Comparison of ENCODE assay signal across 8 mouse cellular contexts in the genomic region with DNA sequence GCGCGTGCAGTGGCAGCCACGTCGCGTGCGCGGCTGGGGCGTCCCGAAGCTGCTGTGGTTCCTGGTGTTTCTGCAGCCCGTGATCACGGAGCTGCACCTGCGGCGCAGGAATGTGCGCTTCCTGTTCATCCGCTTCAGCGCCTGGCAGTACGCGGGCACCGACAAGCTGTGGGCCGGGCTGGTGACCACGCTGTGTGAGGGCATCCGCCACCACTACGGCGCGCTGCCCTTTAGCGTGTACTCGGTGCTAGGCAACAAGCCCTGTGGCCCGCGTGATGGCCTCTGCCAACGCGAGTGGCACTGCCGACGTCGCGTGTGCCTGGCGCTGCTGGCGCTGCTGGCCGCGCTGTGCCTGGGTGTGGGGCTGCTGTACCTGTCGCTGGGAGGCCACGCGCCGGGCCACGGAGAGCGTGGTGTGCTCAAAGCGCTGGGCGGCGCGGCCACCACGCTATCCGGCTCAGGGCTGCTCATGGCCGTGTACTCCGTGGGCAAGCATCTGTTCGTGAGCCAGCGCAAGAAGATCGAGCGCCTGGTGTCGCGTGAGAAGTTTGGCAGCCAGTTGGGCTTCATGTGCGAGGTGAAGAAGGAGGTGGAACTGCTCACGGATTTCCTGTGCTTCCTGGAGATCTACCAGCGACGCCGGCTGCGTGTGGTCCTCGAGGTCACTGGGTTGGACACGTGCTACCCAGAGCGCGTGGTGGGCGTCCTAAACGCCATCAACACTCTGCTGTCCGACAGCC. TPM values are rescaled to one million over a fixed set of nuclear protein-coding genes. Genes with fewer than 3 reads are reported as not detected.
DNase-seq lines count a peak whose midpoint lies in the region; ATAC-seq and TF ChIP-seq lines count a peak whose summit lies in the region.

No protein-coding gene starts in this region.

- 0 out of 2 replicates have a peak, but pooled peaks have one; percentile 9 for ATAC-seq in heart, embryonic 15.5 days (replicated peaks; ENCODE audit: insufficient number of reproducible peaks, insufficient read depth, low FRiP score, low read depth)
- no peak for ATAC-seq in embryonic facial prominence, embryonic 14.5 days (ENCODE audit: low read depth)
- ATAC-seq in limb, embryonic 13.5 days (ENCODE audit: low FRiP score, low read depth), result no peak
- ATAC-seq in stomach, embryonic 16.5 days (ENCODE audit: insufficient read depth, low FRiP score), result peak; percentile 8; the same call in 1 of the 2 replicates

- TF ChIP-seq CTCF in ES-Bruce4 (IDR thresholded peaks at IDR 0.05; ENCODE audit: low read depth, low read length), result no peak

- no peak for TF ChIP-seq EP300 in ES-Bruce4 (IDR thresholded peaks at IDR 0.05; ENCODE audit: insufficient read depth, low read depth, low read length)

- no peak for TF ChIP-seq POLR2A in ES-Bruce4 (IDR thresholded peaks at IDR 0.05; ENCODE audit: insufficient read depth, low read length)

- H3K4me2 ChIP-seq in heart, embryonic 15.5 days, result peak overlapping the region; percentile 84
- H3K4me2 ChIP-seq in embryonic facial prominence, embryonic 14.5 days (ENCODE audit: low read depth, low read length), result peak overlapping the region; percentile 86
- H3K4me2 ChIP-seq in limb, embryonic 13.5 days (replicated peaks), result peak overlapping the region; percentile 89
- peak overlapping the region; percentile 73 for H3K4me2 ChIP-seq in stomach, embryonic 16.5 days (ENCODE audit: low read depth, low read length)

- peaks cover 30% of the 10 kb centered on the region for H3K4me1 ChIP-seq in heart, embryonic 15.5 days (replicated peaks)
- H3K4me1 ChIP-seq in ES-Bruce4 (ENCODE audit: control insufficient read depth, insufficient read depth, low read length), result no peaks in the 10 kb centered on the region
- H3K4me1 ChIP-seq in embryonic facial prominence, embryonic 14.5 days (ENCODE audit: control insufficient read depth, insufficient read depth, low read length), result peaks cover 8% of the 10 kb centered on the region; the same call in 1 of the 2 replicates
- peaks cover 30% of the 10 kb centered on the region for H3K4me1 ChIP-seq in limb, embryonic 13.5 days
- peaks cover 21% of the 10 kb centered on the region for H3K4me1 ChIP-seq in stomach, embryonic 16.5 days (ENCODE audit: control insufficient read depth, insufficient read depth, low read length)

- H3K4me3 ChIP-seq in heart, embryonic 15.5 days, result peak overlapping the region; percentile 51
- H3K4me3 ChIP-seq in ES-Bruce4 (ENCODE audit: low read depth, low read length), result peak overlapping the region; percentile 26
- peak overlapping the region; percentile 45 for H3K4me3 ChIP-seq in embryonic facial prominence, embryonic 14.5 days (ENCODE audit: low read depth, low read length)
- H3K4me3 ChIP-seq in limb, embryonic 13.5 days, result peak overlapping the region; percentile 49
- H3K4me3 ChIP-seq in stomach, embryonic 16.5 days (replicated peaks; ENCODE audit: low read length), result peak overlapping the region; percentile 45

- WGBS in heart, embryonic 15.5 days, result 8% methylated on average over 72 of the region's 72 CpGs
- whole genome bisulfite sequencing in embryonic facial prominence, embryonic 14.5 days, result 15% methylated on average over 34 of the region's 72 CpGs
- WGBS in limb, embryonic 13.5 days, result 11% methylated on average over 72 of the region's 72 CpGs
- WGBS in stomach, embryonic 16.5 days, result 10% methylated on average over 72 of the region's 72 CpGs

- no peak overlapping the region for H3K27ac ChIP-seq in heart, embryonic 15.5 days
- no peak overlapping the region for H3K27ac ChIP-seq in ES-Bruce4 (ENCODE audit: insufficient read depth, low read length)
- H3K27ac ChIP-seq in embryonic facial prominence, embryonic 14.5 days (replicated peaks; ENCODE audit: low read depth, low read length), result no peak overlapping the region
- H3K27ac ChIP-seq in limb, embryonic 13.5 days, result no peak overlapping the region
- H3K27ac ChIP-seq in stomach, embryonic 16.5 days (ENCODE audit: low read length), result no peak overlapping the region

- no peak overlapping the region for H3K9ac ChIP-seq in heart, embryonic 15.5 days
- no peak overlapping the region for H3K9ac ChIP-seq in ES-Bruce4 (ENCODE audit: low read depth, poor library complexity, severe bottlenecking)
- H3K9ac ChIP-seq in embryonic facial prominence, embryonic 14.5 days (ENCODE audit: low read depth, low read length), result peak overlapping the region; percentile 54
- peak overlapping the region; percentile 40; the same call in 1 of the 2 replicates for H3K9ac ChIP-seq in limb, embryonic 13.5 days
- H3K9ac ChIP-seq in stomach, embryonic 16.5 days (ENCODE audit: low read length), result peak overlapping the region; percentile 61

- H3K36me3 ChIP-seq in heart, embryonic 15.5 days, result no peaks in the 10 kb centered on the region; the same call in 1 of the 2 replicates
- no peaks in the 10 kb centered on the region for H3K36me3 ChIP-seq in ES-Bruce4 (ENCODE audit: control insufficient read depth, insufficient read depth, low read length, poor library complexity, severe bottlenecking)
- H3K36me3 ChIP-seq in embryonic facial prominence, embryonic 14.5 days (ENCODE audit: control insufficient read depth, insufficient read depth, low read length), result no peaks in the 10 kb centered on the region
- H3K36me3 ChIP-seq in limb, embryonic 13.5 days, result peaks cover 1% of the 10 kb centered on the region
- H3K36me3 ChIP-seq in stomach, embryonic 16.5 days (ENCODE audit: control insufficient read depth, insufficient read depth, low read length), result no peaks in the 10 kb centered on the region

- no peak for DNase-seq in heart, postnatal 4 days
- no peak for DNase-seq in embryonic facial prominence, embryonic 14.5 days (ENCODE audit: low spot score)
- no peak for DNase-seq in spleen, postnatal 14 days (ENCODE audit: low spot score in 2 of 2)
- DNase-seq in layer of hippocampus, adult 8-10 months (ENCODE audit: low spot score in 2 of 2), result no peak

- H3K27me3 ChIP-seq in heart, embryonic 15.5 days, result peaks cover 76% of the 10 kb centered on the region
- H3K27me3 ChIP-seq in ES-Bruce4 (ENCODE audit: control insufficient read depth, insufficient read depth, low read length, poor library complexity, severe bottlenecking), result no peaks in the 10 kb centered on the region
- H3K27me3 ChIP-seq in embryonic facial prominence, embryonic 14.5 days (replicated peaks; ENCODE audit: control insufficient read depth, insufficient read depth, low read length), result peaks cover 76% of the 10 kb centered on the region
- H3K27me3 ChIP-seq in limb, embryonic 13.5 days, result peaks cover 85% of the 10 kb centered on the region
- H3K27me3 ChIP-seq in stomach, embryonic 16.5 days (ENCODE audit: control insufficient read depth, insufficient read depth, low read length), result peaks cover 69% of the 10 kb centered on the region

- no peaks in the 10 kb centered on the region for H3K9me3 ChIP-seq in heart, embryonic 15.5 days (replicated peaks)
- no peaks in the 10 kb centered on the region for H3K9me3 ChIP-seq in ES-Bruce4 (replicated peaks; ENCODE audit: control insufficient read depth, insufficient read depth, low read length, poor library complexity, severe bottlenecking)
- no peaks in the 10 kb centered on the region for H3K9me3 ChIP-seq in embryonic facial prominence, embryonic 14.5 days (ENCODE audit: control insufficient read depth, low read length)
- H3K9me3 ChIP-seq in limb, embryonic 13.5 days, result no peaks in the 10 kb centered on the region
- no peaks in the 10 kb centered on the region for H3K9me3 ChIP-seq in stomach, embryonic 16.5 days (replicated peaks; ENCODE audit: control insufficient read depth, low read length)

RNA-seq across cellular contexts. Expression of gene Nkpd1, which starts 5.5 kb away (rescaled TPM):
- polyA plus RNA-seq in heart, embryonic 15.5 days (2015; fragmentation: Nextera tagmentation; extraction: Ambion mirVana), result not detected in 2 replicates
- not detected for total RNA-seq in heart, postnatal 4 days (2021)
- polyA plus RNA-seq in ES-Bruce4 (2011; ENCODE audit: insufficient read depth, insufficient read length, low read depth, missing spikeins), result 0.23 and 0.34 TPM in 2 replicates
- polyA plus RNA-seq in embryonic facial prominence, embryonic 14.5 days (2014; fragmentation: Nextera tagmentation; extraction: Ambion mirVana), result 0.14 and 0.42 TPM in 2 replicates
- polyA plus RNA-seq in limb, embryonic 13.5 days (2015; fragmentation: Nextera tagmentation; extraction: Ambion mirVana), result 0.10 and 0.11 TPM in 2 replicates
- 1.8 and 3.3 TPM in 2 replicates for polyA plus RNA-seq in stomach, embryonic 16.5 days (2015; fragmentation: Nextera tagmentation; extraction: Ambion mirVana)
- under 1 TPM; 0.39 to 0.86 (median 0.77) TPM for total RNA-seq in layer of hippocampus, adult 8-10 months (2022)

RNA-seq across cellular contexts. Expression of gene Trappc6a, which starts 15.0 kb away (rescaled TPM):
- 73.2 and 81.2 TPM in 2 replicates for polyA plus RNA-seq in heart, embryonic 15.5 days (2015; fragmentation: Nextera tagmentation; extraction: Ambion mirVana)
- 10 to 100 TPM; 45.8 to 46.8 TPM for total RNA-seq in heart, postnatal 4 days (2021)
- polyA plus RNA-seq in ES-Bruce4 (2011; ENCODE audit: insufficient read depth, insufficient read length, low read depth, missing spikeins), result 23.5 and 33.6 TPM in 2 replicates
- polyA plus RNA-seq in embryonic facial prominence, embryonic 14.5 days (2014; fragmentation: Nextera tagmentation; extraction: Ambion mirVana), result 61.8 and 67.3 TPM in 2 replicates
- 67.5 and 67.8 TPM in 2 replicates for polyA plus RNA-seq in limb, embryonic 13.5 days (2015; fragmentation: Nextera tagmentation; extraction: Ambion mirVana)
- polyA plus RNA-seq in stomach, embryonic 16.5 days (2015; fragmentation: Nextera tagmentation; extraction: Ambion mirVana), result 101 and 102 TPM in 2 replicates
- 10 to 100 TPM; 17.1 to 25.2 (median 21.6) TPM for total RNA-seq in layer of hippocampus, adult 8-10 months (2022)

RNA-seq across cellular contexts. Expression of gene Bloc1s3, which starts 15.0 kb away (rescaled TPM):
- 1.5 and 1.7 TPM in 2 replicates for polyA plus RNA-seq in heart, embryonic 15.5 days (2015; fragmentation: Nextera tagmentation; extraction: Ambion mirVana)
- 1 to 10 TPM; 2.0 to 2.5 TPM for total RNA-seq in heart, postnatal 4 days (2021)
- polyA plus RNA-seq in ES-Bruce4 (2011; ENCODE audit: insufficient read depth, insufficient read length, low read depth, missing spikeins), result 5.7 and 6.9 TPM in 2 replicates
- polyA plus RNA-seq in embryonic facial prominence, embryonic 14.5 days (2014; fragmentation: Nextera tagmentation; extraction: Ambion mirVana), result 0.74 and 0.93 TPM in 2 replicates
- 2.5 TPM in 2 replicates for polyA plus RNA-seq in limb, embryonic 13.5 days (2015; fragmentation: Nextera tagmentation; extraction: Ambion mirVana)
- polyA plus RNA-seq in stomach, embryonic 16.5 days (2015; fragmentation: Nextera tagmentation; extraction: Ambion mirVana), result 1.4 and 1.5 TPM in 2 replicates
- 1 to 10 TPM; 4.7 to 6.7 (median 5.9) TPM for total RNA-seq in layer of hippocampus, adult 8-10 months (2022)

RNA-seq across cellular contexts. Expression of gene Ppp1r37, which starts 39.7 kb away (rescaled TPM):
- polyA plus RNA-seq in heart, embryonic 15.5 days (2015; fragmentation: Nextera tagmentation; extraction: Ambion mirVana), result 15.8 and 24.0 TPM in 2 replicates
- total RNA-seq in heart, postnatal 4 days (2021), result 10 to 100 TPM; 45.4 to 45.6 TPM
- polyA plus RNA-seq in ES-Bruce4 (2011; ENCODE audit: insufficient read depth, insufficient read length, low read depth, missing spikeins), result 16.1 and 19.1 TPM in 2 replicates
- 4.9 and 5.7 TPM in 2 replicates for polyA plus RNA-seq in embryonic facial prominence, embryonic 14.5 days (2014; fragmentation: Nextera tagmentation; extraction: Ambion mirVana)
- polyA plus RNA-seq in limb, embryonic 13.5 days (2015; fragmentation: Nextera tagmentation; extraction: Ambion mirVana), result 22.4 and 26.2 TPM in 2 replicates
- polyA plus RNA-seq in stomach, embryonic 16.5 days (2015; fragmentation: Nextera tagmentation; extraction: Ambion mirVana), result 19.1 and 20.4 TPM in 2 replicates
- 100 to 1,000 TPM in 2 of 4 experiments, 10 to 100 TPM in 2; 97.7 to 120 (median 108) TPM for total RNA-seq in layer of hippocampus, adult 8-10 months (2022)

RNA-seq across cellular contexts. Expression of gene Zfp296, which starts 53.9 kb away (rescaled TPM):
- polyA plus RNA-seq in heart, embryonic 15.5 days (2015; fragmentation: Nextera tagmentation; extraction: Ambion mirVana), result 0.38 and 0.42 TPM in 2 replicates
- total RNA-seq in heart, postnatal 4 days (2021), result under 1 TPM in 1 of 2 experiments, not detected in 1; 0.17 TPM
- 21.5 and 23.5 TPM in 2 replicates for polyA plus RNA-seq in ES-Bruce4 (2011; ENCODE audit: insufficient read depth, insufficient read length, low read depth, missing spikeins)
- polyA plus RNA-seq in embryonic facial prominence, embryonic 14.5 days (2014; fragmentation: Nextera tagmentation; extraction: Ambion mirVana), result 0.48 and 1.2 TPM in 2 replicates
- 0.36 and 0.73 TPM in 2 replicates for polyA plus RNA-seq in limb, embryonic 13.5 days (2015; fragmentation: Nextera tagmentation; extraction: Ambion mirVana)
- polyA plus RNA-seq in stomach, embryonic 16.5 days (2015; fragmentation: Nextera tagmentation; extraction: Ambion mirVana), result 2.8 and 3.7 TPM in 2 replicates
- 1 to 10 TPM in 2 of 4 experiments, under 1 TPM in 2; 0.90 to 1.3 (median 1.0) TPM for total RNA-seq in layer of hippocampus, adult 8-10 months (2022)

Comparison
In these comparisons a context has a peak if more than half of its experiments do, and no peak if none do; other contexts are left out.
1. ATAC-seq: peak in heart, embryonic 15.5 days (single experiment) and stomach, embryonic 16.5 days (single experiment); none in embryonic facial prominence, embryonic 14.5 days (single experiment) and limb, embryonic 13.5 days (single experiment).
2. H3K9ac ChIP-seq: peak in embryonic facial prominence, embryonic 14.5 days (single experiment), limb, embryonic 13.5 days (single experiment) and stomach, embryonic 16.5 days (single experiment); none in heart, embryonic 15.5 days (single experiment) and ES-Bruce4 (single experiment).
3. Peak in every context shown above with its lines, with median percentiles within 50 percentile points of each other: H3K4me2 ChIP-seq and H3K4me3 ChIP-seq.